Mouse (Mus musculus) CH12.LX (cell line): ENCODE results near the gene Smarca2. TPM values are rescaled to one million over a fixed set of nuclear protein-coding genes. Genes with fewer than 3 reads are reported as not detected.

Source experiments
- DNase-seq: peaks from one replicate; pipeline ENCODE4 v3.0.0-alpha.2; 2013; ENCODE audit errors: extremely low read depth
- H3K27ac ChIP-seq: 2 replicates; pipeline ENCODE4 v1.5.1; 2012; ENCODE audit warnings: low read depth, mild to moderate bottlenecking, control low read depth, moderate library complexity; ENCODE audit not compliant: insufficient read depth
- H3K27me3 ChIP-seq: replicated peaks from 2 replicates; pipeline ENCODE3; 2012; ENCODE audit warnings: inconsistent platforms
- H3K36me3 ChIP-seq, 2 experiments: replicated peaks in 1 of 2; 2 replicates each; pipeline versions ENCODE3 to v1.6.1; 2012; ENCODE audit warnings: inconsistent platforms in 1 of 2, low read length in 1 of 2, mild to moderate bottlenecking in 1 of 2, mixed read lengths in 1 of 2, moderate library complexity in 1 of 2; ENCODE audit not compliant: control insufficient read depth in 1 of 2, insufficient read depth in 1 of 2
- H3K4me1 ChIP-seq, 2 experiments: 2 replicates each; pipeline ENCODE4 v1.6.1; 2012; ENCODE audit warnings: inconsistent platforms in 1 of 2, moderate library complexity in 1 of 2; ENCODE audit not compliant: insufficient read depth in 2 of 2, control insufficient read depth in 1 of 2
- H3K4me2 ChIP-seq: 2 replicates; pipeline ENCODE4 v1.6.1; 2012; ENCODE audit warnings: low read depth, mild to moderate bottlenecking, control low read depth; ENCODE audit not compliant: poor library complexity, insufficient read depth, severe bottlenecking
- H3K4me3 ChIP-seq, 3 experiments: fragments of 150-350 bp in 1 of 3; sonication (generic) in 1 of 3; replicated peaks in 1 of 3; 2 replicates each; pipeline versions ENCODE3 to v1.5.1; 2011 to 2012; ENCODE audit warnings: low read depth in 2 of 3, low read length in 2 of 3, mild to moderate bottlenecking in 2 of 3, moderate library complexity in 2 of 3, control low read depth in 1 of 3, improper control_type of control experiment in 1 of 3, inconsistent platforms in 1 of 3, mixed read lengths in 1 of 3; ENCODE audit not compliant: poor library complexity in 1 of 3
- H3K79me2 ChIP-seq: replicated peaks from 2 replicates; pipeline ENCODE4 v1.6.1; 2012; ENCODE audit warnings: mild to moderate bottlenecking, moderate library complexity; ENCODE audit not compliant: control insufficient read depth, poor library complexity, insufficient read depth, severe bottlenecking; ENCODE audit errors: extremely low read depth
- H3K9ac ChIP-seq: 2 replicates; pipeline ENCODE4 v1.6.1; 2012; ENCODE audit warnings: low read depth, mild to moderate bottlenecking, control low read depth, moderate library complexity; ENCODE audit not compliant: insufficient read depth
- H3K9me3 ChIP-seq: replicated peaks from 2 replicates; pipeline ENCODE3; 2012; ENCODE audit warnings: low read length, inconsistent platforms, mixed read lengths
- BHLHE40 ChIP-seq: IDR thresholded peaks from 2 replicates; pipeline ENCODE4 v1.6.1; 2011; ENCODE audit warnings: mild to moderate bottlenecking, low read depth, low read length, improper control_type of control experiment
- CHD1 ChIP-seq: IDR thresholded peaks from 2 replicates; pipeline ENCODE4 v1.6.1; 2012; ENCODE audit warnings: low read depth, low read length, improper control_type of control experiment, inconsistent platforms
- CHD2 ChIP-seq: IDR thresholded peaks from 2 replicates; pipeline ENCODE4 v1.6.1; 2011; ENCODE audit warnings: low read length, improper control_type of control experiment
- CTCF ChIP-seq, 2 experiments: IDR thresholded peaks in 1 of 2; conservative IDR thresholded peaks in 1 of 2; 2 replicates each; pipeline ENCODE4 v1.5.1; 2011 to 2012; ENCODE audit warnings: low read depth in 2 of 2, low read length in 2 of 2, improper control_type of control experiment in 1 of 2, inconsistent platforms in 1 of 2, mild to moderate bottlenecking in 1 of 2, moderate library complexity in 1 of 2
- E2F4 ChIP-seq: IDR thresholded peaks from 2 replicates; pipeline ENCODE4 v1.6.1; 2011; ENCODE audit warnings: low read depth, low read length, improper control_type of control experiment; ENCODE audit not compliant: insufficient replicate concordance
- ELF1 ChIP-seq: IDR thresholded peaks from 2 replicates; pipeline ENCODE4 v1.6.1; 2014; ENCODE audit warnings: low read depth, mild to moderate bottlenecking, inconsistent platforms, low read length, improper control_type of control experiment
- EP300 ChIP-seq: IDR thresholded peaks from 2 replicates; pipeline ENCODE4 v1.6.1; 2011; ENCODE audit warnings: low read length, improper control_type of control experiment
- HCFC1 ChIP-seq: IDR thresholded peaks from 2 replicates; pipeline ENCODE4 v1.6.1; 2012; ENCODE audit warnings: low read depth, mild to moderate bottlenecking, inconsistent platforms, low read length, improper control_type of control experiment
- IRF4 ChIP-seq: IDR thresholded peaks from 2 replicates; pipeline ENCODE4 v1.6.1; 2014; ENCODE audit warnings: low read depth, mild to moderate bottlenecking, inconsistent platforms, low read length, improper control_type of control experiment
- JUND ChIP-seq: conservative IDR thresholded peaks from 2 replicates; pipeline ENCODE4 v1.6.1; 2011; ENCODE audit warnings: low read depth, low read length, improper control_type of control experiment
- KAT2A ChIP-seq: IDR thresholded peaks from 2 replicates; pipeline ENCODE4 v1.6.1; 2012; ENCODE audit warnings: low read length, improper control_type of control experiment, inconsistent platforms; ENCODE audit not compliant: insufficient replicate concordance
- MAX ChIP-seq: IDR thresholded peaks from 2 replicates; pipeline ENCODE4 v1.6.1; 2011; ENCODE audit warnings: low read length, improper control_type of control experiment
- MAZ ChIP-seq: IDR thresholded peaks from 2 replicates; pipeline ENCODE4 v1.6.1; 2012; ENCODE audit warnings: low read depth, mild to moderate bottlenecking, inconsistent platforms, low read length, improper control_type of control experiment, moderate library complexity
- MEF2A ChIP-seq: IDR thresholded peaks from 2 replicates; pipeline ENCODE4 v1.6.1; 2014; ENCODE audit warnings: low read depth, mild to moderate bottlenecking, inconsistent platforms, low read length, improper control_type of control experiment, borderline replicate concordance
- MXI1 ChIP-seq: IDR thresholded peaks from 2 replicates; pipeline ENCODE4 v1.6.1; 2011; ENCODE audit warnings: mild to moderate bottlenecking, low read depth, low read length, improper control_type of control experiment
- PAX5 ChIP-seq: IDR thresholded peaks from 2 replicates; pipeline ENCODE4 v1.6.1; 2012; ENCODE audit warnings: low read length, inconsistent platforms, mixed read lengths
- POLR2A ChIP-seq: IDR thresholded peaks from 2 replicates; pipeline ENCODE4 v1.6.1; 2011; ENCODE audit warnings: low read depth, mild to moderate bottlenecking, improper control_type of control experiment, low read length
- POLR2AphosphoS2 ChIP-seq: IDR thresholded peaks from 2 replicates; pipeline ENCODE4 v1.6.1; 2011; ENCODE audit warnings: low read depth, low read length, improper control_type of control experiment
- SMC3 ChIP-seq: IDR thresholded peaks from 2 replicates; pipeline ENCODE4 v1.6.1; 2011; ENCODE audit warnings: low read depth, low read length, improper control_type of control experiment
- TBP ChIP-seq: conservative IDR thresholded peaks from 2 replicates; pipeline ENCODE4 v1.6.1; 2011; ENCODE audit warnings: low read depth, low read length, improper control_type of control experiment
- UBTF ChIP-seq: IDR thresholded peaks from 2 replicates; pipeline ENCODE4 v1.6.1; 2012; ENCODE audit warnings: low read depth, mild to moderate bottlenecking, inconsistent platforms, low read length, improper control_type of control experiment, moderate library complexity
- USF1 ChIP-seq: IDR thresholded peaks from 2 replicates; pipeline ENCODE4 v1.6.1; 2014; ENCODE audit warnings: low read depth, mild to moderate bottlenecking, inconsistent platforms, low read length, improper control_type of control experiment
- ZC3H11A ChIP-seq: IDR thresholded peaks from 2 replicates; pipeline ENCODE4 v1.6.1; 2012; ENCODE audit warnings: low read depth, mild to moderate bottlenecking, inconsistent platforms, low read length, improper control_type of control experiment
- ZKSCAN1 ChIP-seq: IDR thresholded peaks from 2 replicates; pipeline ENCODE4 v1.6.1; 2012; ENCODE audit warnings: low read depth, inconsistent platforms, low read length, improper control_type of control experiment, borderline replicate concordance
- ZMIZ1 ChIP-seq: IDR thresholded peaks from 2 replicates; pipeline ENCODE4 v1.6.1; 2012; ENCODE audit warnings: low read depth, mild to moderate bottlenecking, inconsistent platforms, low read length, improper control_type of control experiment
- ZNF384 ChIP-seq: IDR thresholded peaks from 2 replicates; pipeline ENCODE4 v1.6.1; 2012; ENCODE audit warnings: low read depth, low read length, improper control_type of control experiment, inconsistent platforms
- dilution Hi-C: fragments of 300-500 bp; cut with MboI; formaldehyde crosslinking; loops from 2 replicates; pipeline ENCODE4 v1.14.3; 2020; ENCODE audit warnings: low sequenced_read_pairs; ENCODE audit not compliant: extremely low pct_unique_long_range_greater_than_20kb, extremely low pct_ligation_motif_present
- in situ Hi-C: fragments of 300-500 bp; cut with MboI; formaldehyde crosslinking; loops from 3 replicates; pipeline ENCODE4 v1.14.3; 2019; ENCODE audit warnings: low sequenced_read_pairs, low pct_ligation_motif_present, low pct_unique_long_range_greater_than_20kb, mixed read lengths
- polyA plus RNA-seq: library from polyadenylated mRNA; unstranded; fragments of >175 nt; gene quantifications from 2 replicates; pipeline ENCODE4 v1.2.1, GENCODE M21; 2012; ENCODE audit warnings: low read depth; ENCODE audit not compliant: insufficient read length
- total RNA-seq, 2 experiments: library from RNA; depleted of rRNA; stranded (reverse); fragments of 300-350 nt in 1 of 2; fragments of >200 nt in 1 of 2; gene quantifications; 2 replicates each; pipeline ENCODE4 v1.2.3; 2012 to 2014

The Smarca2 gene
- total and polyA plus RNA-seq, 3 experiments = 19.4 to 47.1 (median 21.8) TPM

GRCm38 (mm10) chr19:26747571-26748539 is 143.0 kb downstream of the Smarca2 start (continued):
- TF ChIP-seq MAX = peak; percentile 72; the same call in 1 of the 2 replicates
- TF ChIP-seq KAT2A = no peak

GRCm38 (mm10) chr19:26748676-26749075 is 143.8 kb downstream of the Smarca2 start:
- H3K4me1 ChIP-seq = peaks cover 3 to 32% of the 10 kb centered on the region in 2 experiments; a peak in 3 of 4 replicates
- H3K4me3 ChIP-seq = peak overlapping the region; percentile 43 to 66 (median 63)
- in situ Hi-C loops (loop anchor here (25.0 kb wide), 1 partner anchor 664 kb away; no protein-coding TSS in a partner anchor), dilution Hi-C loops (no loop called here)
- peak overlapping the region; percentile 28 for H3K9ac ChIP-seq
- peaks cover 3% of the 10 kb centered on the region; the same call in 1 of the 2 replicates for H3K79me2 ChIP-seq
- no peaks in the 10 kb centered on the region for H3K9me3 ChIP-seq
- H3K4me2 ChIP-seq = peak overlapping the region; percentile 44
- no peak overlapping the region for H3K27ac ChIP-seq
- no peaks in the 10 kb centered on the region for H3K27me3 ChIP-seq
- peaks cover 3 to 36% of the 10 kb centered on the region in 2 experiments for H3K36me3 ChIP-seq
- DNase-seq = peak; percentile 31
- TF ChIP-seq BHLHE40 (no peak), CHD1 (no peak), ZMIZ1 (no peak), MEF2A (no peak), HCFC1 (no peak), ZKSCAN1 (no peak), SMC3 (no peak), TBP (no peak), IRF4 (no peak), MAX (no peak), JUND (no peak), ZC3H11A (no peak)
- TF ChIP-seq, all 38 proteins: peak for 0

GRCm38 (mm10) chr19:26749427-26750137 is 144.7 kb downstream of the Smarca2 start:
- no peak overlapping the region for H3K27ac ChIP-seq
- dilution Hi-C loops = no loop called here
- peak overlapping the region; percentile 44; the same call in 1 of the 2 replicates for H3K4me2 ChIP-seq
- no peak overlapping the region for H3K4me3 ChIP-seq
- H3K4me1 ChIP-seq = peaks cover 3 to 40% of the 10 kb centered on the region in 2 experiments; a peak in 3 of 4 replicates
- DNase-seq = no peak
- H3K9ac ChIP-seq = no peak overlapping the region
- H3K9me3 ChIP-seq = no peaks in the 10 kb centered on the region
- TF ChIP-seq ZMIZ1 (no peak), EP300 (no peak), USF1 (no peak), PAX5 (no peak), POLR2AphosphoS2 (no peak), POLR2A (no peak), MEF2A (no peak), CTCF (conservative IDR thresholded peaks at IDR 0.05 in 1 of 2, IDR thresholded peaks at IDR 0.05 in 1 of 2; ENCODE audit: low read depth in 2 of 2, low read length in 2 of 2) (no peak), UBTF (no peak), E2F4 (no peak), ELF1 (no peak), MAX (no peak), JUND (no peak), ZNF384 (no peak), MXI1 (no peak), CHD2 (no peak), HCFC1 (no peak), MAZ (no peak)
- H3K79me2 ChIP-seq = peaks cover 3% of the 10 kb centered on the region; the same call in 1 of the 2 replicates
- H3K36me3 ChIP-seq = peaks cover 3 to 34% of the 10 kb centered on the region in 2 experiments
- in situ Hi-C loops = loop anchor here (25.0 kb wide), 1 partner anchor 663 kb away; no protein-coding TSS in a partner anchor
- no peaks in the 10 kb centered on the region for H3K27me3 ChIP-seq
